Mouse (Mus musculus) cerebellum, postnatal 36 days (tissue): ENCODE data around the gene Cysrt1.
A peak's percentile ranks its signal among the peaks of the same experiment; 100 is the strongest.

ENCODE experiments used
- DNase-seq, 2 experiments: peaks; one replicate each; pipeline ENCODE4 v3.0.0; 2021 to 2022; ENCODE audit warnings: mixed read lengths in 2 of 2

Cysrt1 gene

GRCm38 (mm10) chr2:25242101-25242506 lies at the start of gene Cysrt1, which contains the start of gene Rnf208:
Cysrt1 (minus strand) TSS chr2:25242452.
Rnf208 (plus strand) TSS chr2:25242255.
- peak; percentile 60 to 61 for DNase-seq

GRCm38 (mm10) chr2:25291184-25292053 lies 49.2 kb upstream of the Cysrt1 start:
- peak in 1 of 2 experiments; percentile 50 for DNase-seq

GRCm38 (mm10) chr2:25290816-25291130 lies 48.5 kb upstream of the Cysrt1 start:
- peak; percentile 68 to 75 for DNase-seq

DNA sequence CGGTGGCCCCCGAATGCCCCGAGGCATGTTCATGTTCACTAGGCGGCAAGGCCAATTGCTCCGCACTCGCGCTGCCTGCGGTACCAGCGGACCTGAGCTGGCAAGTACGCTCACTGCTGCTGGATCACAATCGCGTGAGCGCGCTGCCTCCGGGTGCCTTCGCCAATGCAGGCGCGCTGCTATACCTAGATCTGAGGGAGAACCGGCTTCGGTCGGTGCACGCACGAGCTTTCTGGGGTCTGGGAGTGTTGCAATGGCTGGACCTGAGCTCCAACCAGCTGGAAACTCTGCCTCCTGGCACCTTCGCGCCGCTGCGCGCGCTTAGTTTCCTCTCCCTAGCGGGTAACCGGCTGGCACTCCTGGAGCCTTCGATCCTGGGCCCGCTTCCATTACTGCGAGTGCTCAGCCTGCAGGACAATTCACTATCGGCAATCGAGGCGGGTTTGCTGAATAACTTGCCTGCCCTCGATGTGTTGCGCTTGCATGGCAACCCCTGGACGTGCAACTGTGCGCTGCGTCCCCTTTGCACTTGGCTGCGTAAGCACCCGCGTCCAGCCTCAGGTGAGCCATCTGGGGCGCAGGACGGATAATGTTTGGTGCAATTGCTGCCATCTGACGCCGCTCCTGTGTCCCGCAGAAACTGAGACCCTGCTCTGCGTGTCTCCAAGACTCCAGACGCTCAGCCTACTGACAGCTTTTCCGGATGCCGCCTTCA lies 48.0 kb upstream of the Cysrt1 start:
- DNase-seq, result peak; percentile 74 to 78

DNA sequence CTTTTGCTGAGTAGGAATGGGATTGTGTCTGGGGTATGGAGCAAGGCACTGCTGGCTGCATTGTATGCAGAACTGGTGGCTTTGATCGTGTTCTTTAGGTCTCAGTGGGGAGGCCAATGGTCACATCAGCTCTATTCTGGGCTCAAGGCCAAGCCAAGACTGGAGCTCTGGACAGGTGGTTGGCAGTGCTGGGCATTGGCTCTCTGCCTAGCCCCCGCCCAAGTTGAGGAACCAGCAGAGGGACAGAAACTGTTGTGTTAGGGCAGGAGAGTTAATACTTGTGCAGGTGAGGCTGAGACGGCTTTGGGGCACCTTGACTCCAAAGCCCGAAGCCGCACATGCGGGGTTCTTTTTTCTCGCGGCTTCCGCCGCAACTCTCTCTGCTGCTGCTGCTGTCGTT lies 47.4 kb upstream of the Cysrt1 start, which contains the start of gene Lrrc26:
Lrrc26 (plus strand) TSS at position 265 of the 400 bp plus-strand sequence.
- peak in 1 of 2 experiments; percentile 79 for DNase-seq

DNA sequence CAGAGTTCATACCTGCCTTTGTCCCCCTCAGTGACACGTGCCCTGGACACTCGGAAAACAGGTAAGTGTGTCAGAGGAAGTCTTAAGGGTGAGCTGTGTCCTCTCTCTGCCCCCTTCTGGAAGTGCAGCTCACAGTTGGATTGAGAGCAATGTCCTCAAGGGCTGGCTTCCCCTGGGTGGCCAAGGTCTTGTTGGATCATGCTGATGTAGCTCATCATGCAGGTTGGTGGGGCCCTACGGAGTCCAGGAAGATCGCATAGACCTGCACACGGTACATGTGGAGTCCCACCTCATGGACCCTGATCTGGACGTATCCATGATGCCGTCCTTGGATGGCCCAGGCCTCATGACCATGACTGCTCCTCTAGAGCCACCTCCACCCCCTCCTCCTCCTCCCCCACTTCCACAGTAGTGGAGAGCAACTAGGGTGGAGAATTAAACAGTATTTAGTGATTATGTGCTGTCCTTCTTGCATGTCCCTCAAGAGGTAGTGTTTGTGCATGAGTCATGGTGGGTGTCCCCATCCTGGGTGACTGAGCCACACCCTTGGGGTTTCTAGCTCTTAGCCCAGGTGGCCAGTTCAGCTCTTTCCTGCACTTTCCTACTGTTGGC lies 46.6 kb upstream of the Cysrt1 start:
- no peak for DNase-seq

DNA sequence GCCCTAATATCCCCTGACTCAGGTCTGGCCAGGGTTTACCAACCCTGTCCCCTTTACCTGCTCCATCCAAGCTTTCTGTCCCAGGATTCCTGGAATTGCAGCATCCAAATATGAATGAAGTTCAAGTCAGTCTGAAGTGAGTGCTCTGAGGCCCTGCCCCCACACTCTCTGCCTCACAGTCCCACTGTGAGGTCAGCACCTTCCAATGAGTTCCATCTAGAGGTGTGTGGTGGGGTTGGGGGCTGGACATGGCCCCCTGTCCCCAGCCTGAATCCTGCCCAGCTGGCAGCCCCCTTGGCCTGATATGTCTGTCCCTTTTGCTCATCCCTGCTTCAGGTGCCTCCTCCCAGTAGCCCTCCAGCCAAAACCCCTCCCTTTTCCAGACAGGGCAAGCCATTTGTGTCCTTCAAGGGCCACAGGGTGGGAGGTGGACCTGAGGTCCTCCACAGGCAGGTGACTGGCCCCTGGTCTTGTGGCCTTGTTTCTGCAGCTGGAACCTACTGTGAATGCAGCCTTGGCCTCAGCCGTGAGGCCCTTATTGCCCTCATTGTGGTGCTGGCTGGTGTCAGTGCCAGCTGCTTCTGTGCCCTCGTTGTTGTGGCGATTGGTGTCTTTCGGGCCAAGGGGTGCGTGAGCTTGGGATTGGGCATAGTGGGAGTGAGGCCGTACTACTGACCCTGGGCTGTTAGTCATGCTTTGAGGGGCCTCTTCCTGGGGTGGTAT lies 45.8 kb upstream of the Cysrt1 start, which contains the start of gene Tmem210:
Tmem210 (plus strand) TSS at position 219 of the 723 bp plus-strand sequence.
- no peak for DNase-seq

DNA sequence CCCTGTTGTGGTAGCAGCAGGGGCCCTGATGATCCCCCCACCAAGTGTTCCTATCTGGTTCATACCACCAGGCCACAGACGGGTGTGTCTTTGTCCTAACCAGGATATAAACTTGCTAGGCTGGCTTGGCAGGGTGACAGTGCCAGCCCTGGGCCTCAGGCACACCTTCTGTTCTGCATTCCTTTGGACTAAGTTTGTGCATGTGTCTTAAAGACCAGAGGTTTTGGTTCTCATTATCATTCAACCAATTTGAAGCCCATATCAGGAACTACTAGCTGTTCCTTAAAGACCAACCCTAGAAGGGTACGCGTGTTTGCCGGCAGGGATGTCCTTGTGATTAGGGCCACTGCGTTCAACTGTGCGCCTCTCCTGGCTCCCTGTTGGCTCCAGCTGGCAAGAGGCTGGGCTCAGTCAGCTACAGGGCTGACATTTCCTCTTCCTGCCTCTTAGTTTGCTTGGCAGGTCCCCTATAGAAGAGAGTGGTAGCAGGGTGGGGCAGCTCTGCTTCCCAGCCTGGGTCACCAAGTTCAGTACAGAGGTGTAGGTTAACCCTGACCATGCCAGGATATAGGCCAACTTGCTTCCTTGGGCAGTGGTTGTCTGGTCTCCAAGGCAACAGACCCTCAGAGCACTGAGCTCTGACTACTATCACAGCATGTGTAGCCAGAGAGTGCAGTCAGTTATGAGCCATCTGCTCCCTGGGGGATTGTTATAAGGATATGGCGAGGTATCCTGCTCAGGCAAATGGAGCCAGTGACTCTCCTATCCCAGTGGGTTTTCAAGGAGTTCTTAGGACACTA lies 44.8 kb upstream of the Cysrt1 start:
- peak; percentile 55 to 62 for DNase-seq

- no peak for DNase-seq
These were observed 44.1 kb upstream of the Cysrt1 start for GRCm38 (mm10) chr2:25286314-25286713.

GRCm38 (mm10) chr2:25285551-25285950 lies 43.3 kb upstream of the Cysrt1 start:
- no peak for DNase-seq

DNA sequence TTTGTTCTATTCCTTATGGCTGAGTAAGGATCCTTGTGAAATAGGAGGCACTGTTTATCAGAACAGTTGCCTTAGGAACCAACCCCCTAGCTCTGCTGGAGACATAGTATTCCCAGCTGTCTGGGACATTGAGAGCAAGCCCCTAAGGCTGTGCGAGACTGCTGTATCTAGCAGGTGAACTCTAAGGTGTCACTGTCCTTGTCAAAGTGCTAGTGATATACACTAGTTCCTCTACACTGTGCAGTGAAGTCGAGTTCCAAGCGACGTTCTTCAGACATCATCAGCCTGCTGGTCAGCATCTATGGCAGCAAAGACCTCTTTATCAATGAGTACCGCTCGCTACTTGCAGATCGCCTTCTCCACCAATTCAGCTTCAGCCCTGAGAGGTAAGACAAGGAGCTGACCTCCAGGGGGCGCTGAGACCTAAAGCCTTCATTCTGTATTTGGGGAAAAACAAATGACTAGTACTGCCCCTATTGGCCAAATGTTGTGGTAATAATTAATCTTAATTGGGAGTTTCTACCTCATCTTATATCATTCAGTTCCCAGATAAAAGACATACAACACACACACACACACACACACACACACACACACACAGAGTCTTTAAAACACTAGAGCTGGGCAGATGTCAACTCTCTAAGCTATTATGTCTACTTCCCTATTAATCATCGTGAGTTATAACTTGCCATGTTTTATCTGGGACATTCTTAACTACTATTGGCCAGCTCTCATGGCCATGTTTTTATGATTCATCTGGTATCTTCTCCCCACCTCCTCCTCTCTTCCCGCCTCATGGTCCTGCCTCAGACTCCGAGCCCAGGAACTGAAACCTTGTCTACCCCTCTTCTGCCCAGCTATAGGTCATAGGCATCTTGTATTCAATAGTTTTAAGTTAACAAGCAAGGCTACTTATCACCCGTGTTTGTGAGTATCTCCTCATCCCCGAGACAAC lies 37.0 kb upstream of the Cysrt1 start:
- peak; percentile 91 to 92 for DNase-seq

GRCm38 (mm10) chr2:25273010-25273409 lies 30.8 kb upstream of the Cysrt1 start:
- no peak for DNase-seq

DNA sequence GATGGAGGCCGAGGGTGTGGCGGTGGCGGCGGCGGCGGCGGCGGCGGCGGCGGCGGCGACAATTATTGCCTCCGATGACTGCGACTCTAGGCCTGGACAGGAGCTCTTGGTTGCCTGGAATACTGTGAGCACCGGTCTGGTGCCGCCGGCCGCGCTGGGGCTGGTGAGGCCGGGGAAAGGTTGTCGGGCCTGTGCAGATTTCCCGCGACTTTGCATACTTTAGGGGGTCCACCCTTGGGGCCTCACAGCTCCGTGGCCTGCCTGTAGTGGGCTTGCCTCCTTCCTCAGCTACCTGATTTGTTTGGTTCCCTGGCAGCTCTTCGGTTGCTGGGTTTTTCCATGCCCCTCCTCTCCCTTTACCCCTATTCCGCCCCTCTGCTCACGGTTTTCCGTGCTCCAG lies 30.3 kb upstream of the Cysrt1 start:
- DNase-seq, result no peak

GRCm38 (mm10) chr2:25271827-25272511 lies 29.7 kb upstream of the Cysrt1 start, which contains the start of the genes Ssna1 and Anapc2:
Ssna1 (minus strand) TSS chr2:25272438.
Anapc2 (plus strand) TSS chr2:25272478.
- peak; percentile 97 to 98 for DNase-seq

GRCm38 (mm10) chr2:25267746-25268309 lies 25.6 kb upstream of the Cysrt1 start:
- peak in 1 of 2 experiments; percentile 30 for DNase-seq

DNA sequence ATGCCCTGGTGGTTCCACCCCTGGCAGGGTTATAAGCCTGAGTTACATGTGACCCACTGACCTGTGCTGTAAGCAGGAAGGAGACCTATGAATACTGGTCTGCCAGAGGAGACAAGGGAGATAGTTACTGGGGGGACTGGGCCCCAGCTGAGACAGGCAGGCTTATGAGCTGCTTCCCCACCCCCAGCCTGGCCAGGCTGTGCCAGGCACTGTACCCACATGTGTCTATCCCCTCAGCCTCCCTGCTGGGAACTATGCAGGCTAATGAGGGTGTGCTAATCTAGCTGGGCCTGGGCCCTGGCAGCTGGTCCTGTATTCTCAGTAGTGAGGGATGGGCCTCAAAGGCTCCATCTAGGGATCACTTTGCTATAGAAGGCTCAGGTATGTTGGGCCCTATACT lies 25.0 kb upstream of the Cysrt1 start:
- DNase-seq, result peak; percentile 27 to 41

- peak; percentile 74 to 77 for DNase-seq
These were observed 24.5 kb upstream of the Cysrt1 start for GRCm38 (mm10) chr2:25266720-25267119.

- DNase-seq, result peak; percentile 97
These were observed 23.8 kb upstream of the Cysrt1 start for GRCm38 (mm10) chr2:25265897-25266656.

DNA sequence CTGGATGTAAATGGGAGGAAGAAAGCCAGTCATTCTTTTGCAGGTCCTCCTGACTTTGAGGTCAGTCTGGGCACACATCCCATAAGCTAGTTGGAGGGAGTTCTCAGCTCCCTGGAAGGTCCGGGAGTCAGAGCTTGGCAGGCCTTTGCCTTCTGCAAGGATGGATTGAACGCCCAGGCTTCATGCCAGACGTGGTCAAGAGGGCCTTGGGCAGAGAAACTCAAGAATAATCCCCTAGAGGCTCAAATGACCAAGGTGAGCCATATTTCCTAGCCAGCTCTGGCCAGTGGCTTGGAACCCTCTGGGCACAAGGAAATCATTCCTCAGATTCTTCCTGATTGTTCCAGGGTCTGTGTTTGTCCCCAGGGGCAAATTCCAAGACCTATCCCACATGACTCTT lies 22.6 kb upstream of the Cysrt1 start:
- peak; percentile 86 to 89 for DNase-seq
